Mouse (Mus musculus): Measurements from ENCODE around the gene Ep300.
"Not testable (repeated sequence)": the region's sequence is repeated elsewhere in the genome, so short reads cannot be mapped to it uniquely, and the experiment has no call there.

Gene Ep300

GRCm38 (mm10) chr15:81598742-81599141 is 13.6 kb downstream of the Ep300 start:
- DNase-seq, result not testable (repeated sequence)

GRCm38 (mm10) chr15:81605241-81605640 is 20.1 kb downstream of the Ep300 start:
- DNase-seq, result no peak

- DNase-seq, result peak; percentile 20 to 60
Observed at GRCm38 (mm10) chr15:81606634-81607033, 21.5 kb downstream of the Ep300 start.

- DNase-seq, result no peak
Observed at GRCm38 (mm10) chr15:81649516-81650455, 64.6 kb downstream of the Ep300 start.

GRCm38 (mm10) chr15:81650636-81651035 is 65.5 kb downstream of the Ep300 start:
- peak in 1 of 2 experiments; percentile 26 for DNase-seq

- DNase-seq, result no peak
Observed at GRCm38 (mm10) chr15:81661701-81662100, 76.5 kb downstream of the Ep300 start.

GRCm38 (mm10) chr15:81663281-81663680 is 78.1 kb downstream of the Ep300 start:
- DNase-seq, result no peak

- DNase-seq, result peak; percentile 94 to 96
Observed at GRCm38 (mm10) chr15:81663697-81664561, 78.8 kb downstream of the Ep300 start, which contains the start of gene L3mbtl2. Gene L3mbtl2, plus strand, starts transcription at chr15:81663889.

GRCm38 (mm10) chr15:81666957-81667356 is 81.8 kb downstream of the Ep300 start:
- peak in 1 of 2 experiments; percentile 26 for DNase-seq

GRCm38 (mm10) chr15:81670231-81670640 is 85.1 kb downstream of the Ep300 start:
- DNase-seq, result peak; percentile 42 to 78

GRCm38 (mm10) chr15:81676637-81677036 is 91.5 kb downstream of the Ep300 start:
- no peak for DNase-seq

GRCm38 (mm10) chr15:81680301-81680805 is 95.2 kb downstream of the Ep300 start:
- no peak for DNase-seq

GRCm38 (mm10) chr15:81693366-81693966 is 108.3 kb downstream of the Ep300 start:
- DNase-seq, result no peak

GRCm38 (mm10) chr15:81693967-81694881 is 109.1 kb downstream of the Ep300 start:
- peak; percentile 87 to 92 for DNase-seq

GRCm38 (mm10) chr15:81694891-81695290 is 109.7 kb downstream of the Ep300 start:
- DNase-seq, result peak in 1 of 2 experiments; percentile 20

- DNase-seq, result no peak
Observed at GRCm38 (mm10) chr15:81697175-81697574, 112.0 kb downstream of the Ep300 start, which contains the start of gene Chadl. Gene Chadl, minus strand, starts transcription at chr15:81697287.

- peak; percentile 46 to 65 for DNase-seq
Observed at GRCm38 (mm10) chr15:81697847-81698246, 112.7 kb downstream of the Ep300 start.

GRCm38 (mm10) chr15:81698532-81698931 is 113.4 kb downstream of the Ep300 start:
- DNase-seq, result no peak

- DNase-seq, result no peak
Observed at GRCm38 (mm10) chr15:81700161-81700560, 115.0 kb downstream of the Ep300 start.

- peak; percentile 77 to 90 for DNase-seq
Observed at GRCm38 (mm10) chr15:81700601-81701000, 115.5 kb downstream of the Ep300 start.

GRCm38 (mm10) chr15:81701350-81701749 is 116.2 kb downstream of the Ep300 start:
- not testable (repeated sequence) for DNase-seq

All from kidney, postnatal 36 days (tissue).